Mouse (Mus musculus) ES-Bruce4 (cell line): ENCODE results near the gene Slc9a1. TPM values are rescaled to one million over a fixed set of nuclear protein-coding genes. Genes with fewer than 3 reads are reported as not detected.

ENCODE experiments used
- H3K27ac ChIP-seq: 2 replicates; pipeline ENCODE4 v1.5.1; 2012; ENCODE audit warnings: low read length, inconsistent platforms; ENCODE audit not compliant: insufficient read depth
- H3K27me3 ChIP-seq: 2 replicates; pipeline ENCODE4 v1.6.1; 2012; ENCODE audit warnings: mild to moderate bottlenecking, low read length, inconsistent platforms; ENCODE audit not compliant: control insufficient read depth, poor library complexity, insufficient read depth, severe bottlenecking
- H3K36me3 ChIP-seq: 2 replicates; pipeline ENCODE4 v1.6.1; 2012; ENCODE audit warnings: inconsistent platforms, mild to moderate bottlenecking, low read length, moderate library complexity; ENCODE audit not compliant: control insufficient read depth, poor library complexity, insufficient read depth, severe bottlenecking
- H3K4me1 ChIP-seq: one replicate; pipeline ENCODE4 v1.8.1; 2011; ENCODE audit warnings: low read length; ENCODE audit not compliant: control insufficient read depth, insufficient read depth
- H3K4me3 ChIP-seq: 2 replicates; pipeline ENCODE4 v1.5.1; 2011; ENCODE audit warnings: low read depth, mild to moderate bottlenecking, low read length
- H3K9ac ChIP-seq: 2 replicates; pipeline ENCODE4 v1.6.1; 2012; ENCODE audit warnings: low read depth, mild to moderate bottlenecking, inconsistent platforms; ENCODE audit not compliant: poor library complexity, severe bottlenecking
- H3K9me3 ChIP-seq: replicated peaks from 2 replicates; pipeline ENCODE4 v1.6.1; 2012; ENCODE audit warnings: mild to moderate bottlenecking, low read length, inconsistent platforms; ENCODE audit not compliant: control insufficient read depth, poor library complexity, insufficient read depth, severe bottlenecking
- CTCF ChIP-seq: IDR thresholded peaks from one replicate; pipeline ENCODE4 v1.8.1; 2011; ENCODE audit warnings: low read depth, low read length
- EP300 ChIP-seq: IDR thresholded peaks from 2 replicates; pipeline ENCODE4 v1.6.1; 2011; ENCODE audit warnings: low read depth, low read length; ENCODE audit not compliant: insufficient read depth
- POLR2A ChIP-seq: IDR thresholded peaks from one replicate; pipeline ENCODE4 v1.8.1; 2011; ENCODE audit warnings: low read length; ENCODE audit not compliant: insufficient read depth
- polyA plus RNA-seq: library from polyadenylated mRNA; stranded (reverse); fragments of >200 nt; gene quantifications from 2 replicates; pipeline ENCODE4 v1.2.4, GENCODE M21; 2011; ENCODE audit warnings: low read depth; ENCODE audit not compliant: missing spikeins, insufficient read depth, insufficient read length

The Slc9a1 gene
- polyA plus RNA-seq, 1 experiment: 21.4 TPM

DNA sequence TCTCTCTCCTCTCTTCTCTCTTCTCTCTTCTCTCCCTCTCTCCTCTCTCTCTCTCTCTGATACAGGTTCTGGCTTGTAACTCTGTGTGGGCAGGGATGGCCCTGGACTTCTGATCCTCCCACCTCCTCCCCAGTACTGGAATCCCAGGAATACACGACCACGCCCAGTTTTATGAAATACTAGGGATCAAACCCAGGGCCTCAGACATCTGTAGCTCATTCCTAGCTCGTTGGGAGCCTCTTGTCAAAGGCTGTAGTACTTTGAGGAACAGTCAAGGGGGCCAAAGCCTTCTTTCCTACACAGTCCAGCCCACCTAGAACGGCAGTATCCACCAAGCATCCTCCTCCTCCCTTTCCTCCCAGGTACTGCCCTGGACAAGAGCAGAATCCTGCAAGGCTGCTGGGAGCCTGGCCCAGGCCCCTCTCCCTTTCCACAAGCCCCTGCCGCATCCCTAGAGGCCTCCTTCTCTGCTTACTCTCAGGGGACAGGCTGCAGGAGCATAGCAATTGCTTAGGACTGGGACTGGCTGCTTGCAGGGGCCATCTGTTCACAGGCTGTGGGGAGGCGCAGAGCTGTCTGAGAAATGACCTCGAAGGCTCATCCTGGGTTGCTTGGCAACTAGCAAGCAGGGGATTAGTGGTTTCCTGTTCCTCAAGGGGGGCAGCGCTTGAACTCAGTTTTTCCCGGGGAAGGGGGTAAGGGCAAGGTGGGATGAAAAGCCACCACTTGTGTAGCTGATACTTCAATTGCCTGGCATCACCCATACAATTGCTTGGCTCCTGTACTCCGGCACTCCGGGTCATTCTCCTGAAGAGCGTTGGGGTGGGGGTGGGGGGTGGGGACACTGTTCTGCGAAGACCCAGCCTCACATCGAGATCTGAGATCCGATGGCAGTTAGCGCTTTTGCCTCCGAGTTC lies 70.2 kb downstream of the Slc9a1 start:
- no peaks in the 10 kb centered on the region for H3K36me3 ChIP-seq
- TF ChIP-seq CTCF: no peak
- no peak for TF ChIP-seq EP300
- TF ChIP-seq POLR2A: no peak
- H3K27ac ChIP-seq: no peak overlapping the region
- H3K9me3 ChIP-seq: no peaks in the 10 kb centered on the region
- H3K4me3 ChIP-seq: no peak overlapping the region
- no peak overlapping the region for H3K9ac ChIP-seq
- H3K27me3 ChIP-seq: no peaks in the 10 kb centered on the region
- H3K4me1 ChIP-seq: peaks cover 6% of the 10 kb centered on the region

DNA sequence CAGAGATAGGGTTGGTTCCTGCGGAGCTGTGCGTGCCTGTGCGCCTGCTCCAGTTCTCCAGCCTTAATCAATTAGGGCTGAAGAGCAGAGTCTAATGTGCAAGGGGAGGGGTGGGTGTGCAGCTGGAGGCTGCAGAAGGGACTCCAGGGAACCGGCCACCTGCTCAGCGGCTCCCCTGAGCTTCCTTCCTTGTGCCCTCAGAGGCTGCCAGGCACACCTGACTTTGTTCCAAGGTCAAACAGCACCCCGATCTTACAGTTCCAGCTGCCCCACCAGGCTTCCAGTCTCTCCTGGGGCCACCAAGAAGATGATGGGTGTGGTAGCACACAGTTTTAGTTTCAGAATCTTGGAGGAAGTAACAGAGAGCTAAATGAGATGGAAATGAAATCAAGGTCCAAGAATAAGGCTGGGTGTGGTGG lies 70.9 kb downstream of the Slc9a1 start:
- Histone ChIP-seq H3K9ac (no peak overlapping the region), H3K27ac (no peak overlapping the region), H3K4me1 (peaks cover 6% of the 10 kb centered on the region)

DNA sequence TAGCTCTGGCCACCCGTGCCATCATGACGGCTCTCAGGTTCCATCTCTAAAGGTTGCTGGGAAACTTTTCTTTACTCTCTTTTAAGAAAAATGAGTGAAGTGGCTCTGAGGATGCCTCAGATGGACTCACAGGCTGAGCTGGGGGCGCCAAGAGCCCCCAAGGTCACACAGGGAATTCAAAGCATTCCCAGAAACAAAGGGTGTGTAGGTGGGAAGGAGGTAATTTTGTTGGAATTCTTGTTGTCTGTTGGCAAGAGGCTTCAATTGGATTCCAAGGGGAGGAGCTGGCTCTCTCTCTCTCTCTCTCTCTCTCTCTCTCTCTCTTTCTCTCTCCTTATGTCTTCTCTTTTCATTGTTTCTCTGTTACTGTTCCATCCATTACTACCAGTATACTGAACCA lies 72.7 kb downstream of the Slc9a1 start:
- Histone ChIP-seq H3K36me3 (no peaks in the 10 kb centered on the region), H3K27me3 (no peaks in the 10 kb centered on the region), H3K4me1 (peaks cover 6% of the 10 kb centered on the region), H3K9me3 (no peaks in the 10 kb centered on the region), H3K9ac (no peak overlapping the region), H3K27ac (no peak overlapping the region), H3K4me3 (no peak overlapping the region)
- no peak for TF ChIP-seq EP300
- no peak for TF ChIP-seq CTCF
- TF ChIP-seq POLR2A: no peak

More for the DNA sequence above, 70.9 kb downstream of the Slc9a1 start:
- no peaks in the 10 kb centered on the region for H3K9me3 ChIP-seq
- H3K36me3 ChIP-seq: no peaks in the 10 kb centered on the region
- no peaks in the 10 kb centered on the region for H3K27me3 ChIP-seq
- no peak for TF ChIP-seq CTCF
- TF ChIP-seq POLR2A: no peak
- no peak for TF ChIP-seq EP300
- H3K4me3 ChIP-seq: no peak overlapping the region

DNA sequence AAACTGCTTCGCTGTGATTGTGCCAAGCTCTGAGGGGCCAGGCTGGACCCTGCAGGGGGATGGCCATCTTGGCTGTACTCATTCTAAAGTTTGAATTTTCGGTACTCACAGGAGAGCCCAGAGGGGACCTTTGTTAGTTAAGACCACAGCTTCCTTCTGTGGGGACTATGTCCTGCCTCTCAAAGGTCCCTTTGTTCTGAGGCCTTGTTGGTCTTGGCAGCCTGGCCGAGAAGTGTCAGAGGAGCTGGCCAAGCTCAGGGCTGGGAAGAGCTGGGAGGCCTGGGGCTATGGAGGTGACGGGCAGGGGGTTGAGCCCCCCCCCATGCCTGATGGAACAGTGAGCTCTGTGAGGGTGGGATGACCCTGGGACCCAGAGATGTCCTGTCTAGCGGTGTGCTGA lies 73.6 kb downstream of the Slc9a1 start:
- Histone ChIP-seq H3K27me3 (no peaks in the 10 kb centered on the region), H3K9ac (no peak overlapping the region), H3K9me3 (no peaks in the 10 kb centered on the region), H3K27ac (no peak overlapping the region), H3K4me3 (no peak overlapping the region), H3K36me3 (no peaks in the 10 kb centered on the region), H3K4me1 (peaks cover 6% of the 10 kb centered on the region)
- TF ChIP-seq POLR2A (no peak), EP300 (no peak)

DNA sequence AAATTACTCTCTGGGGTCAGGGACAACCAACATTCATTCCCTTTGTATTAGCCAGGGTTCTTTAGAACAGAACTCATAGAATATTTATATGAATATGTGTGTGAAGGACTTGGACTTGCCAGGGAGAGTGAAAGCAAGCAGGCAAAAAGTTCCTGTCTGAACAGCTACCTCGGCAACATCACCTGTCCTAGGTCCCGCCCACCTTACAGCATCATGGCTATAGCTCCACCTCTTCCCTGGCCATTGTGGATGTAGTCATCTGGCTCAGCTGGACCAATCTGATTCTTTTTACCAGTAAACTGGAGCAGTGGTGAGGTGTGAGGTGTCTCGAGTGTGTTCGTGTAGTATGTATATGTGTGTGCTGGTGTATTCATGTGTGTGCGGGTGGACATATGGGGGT lies 76.2 kb downstream of the Slc9a1 start:
- Histone ChIP-seq H3K27me3 (no peaks in the 10 kb centered on the region), H3K9me3 (no peaks in the 10 kb centered on the region), H3K4me3 (no peak overlapping the region), H3K9ac (no peak overlapping the region), H3K36me3 (no peaks in the 10 kb centered on the region), H3K27ac (no peak overlapping the region), H3K4me1 (peaks cover 8% of the 10 kb centered on the region)
- TF ChIP-seq EP300 (no peak), POLR2A (no peak), CTCF (no peak)

DNA sequence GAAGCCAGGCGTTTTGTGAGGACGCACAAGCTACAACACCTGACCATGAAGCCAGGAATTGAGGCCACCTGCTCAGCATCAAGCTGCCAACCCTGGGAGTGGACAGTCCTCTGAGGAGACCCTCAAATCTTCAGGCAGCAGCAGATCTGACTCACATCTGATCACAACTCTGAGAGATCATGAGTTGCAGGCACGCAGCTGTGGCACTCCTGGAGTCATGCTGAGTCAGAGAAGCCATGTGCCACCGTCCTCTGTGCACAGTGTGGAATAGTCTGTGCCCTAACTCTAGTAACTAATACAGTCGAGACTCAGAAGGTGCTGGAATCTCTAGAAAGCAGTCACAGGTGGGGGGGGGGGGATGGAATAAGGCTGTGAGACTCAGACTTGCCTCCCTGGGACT lies 77.9 kb downstream of the Slc9a1 start:
- no peak overlapping the region for H3K4me3 ChIP-seq
- H3K4me1 ChIP-seq: peaks cover 8% of the 10 kb centered on the region
- no peaks in the 10 kb centered on the region for H3K9me3 ChIP-seq
- H3K9ac ChIP-seq: no peak overlapping the region
- no peaks in the 10 kb centered on the region for H3K27me3 ChIP-seq
- TF ChIP-seq EP300: no peak
- TF ChIP-seq POLR2A: no peak
- no peak for TF ChIP-seq CTCF
- H3K27ac ChIP-seq: no peak overlapping the region
- H3K36me3 ChIP-seq: no peaks in the 10 kb centered on the region
